Mouse (Mus musculus) cerebellum, adult (tissue): Measurements from ENCODE around the gene Smyd2.

ENCODE experiments used
- ATAC-seq: cut with Nextera tagmentation; 2 replicates; pipeline ENCODE4 v1.9.2; 2017; ENCODE audit warnings: mild to moderate bottlenecking, moderate library complexity, mixed read lengths; ENCODE audit not compliant: insufficient number of reproducible peaks, low FRiP score, low TSS enrichment

The Smyd2 gene

DNA sequence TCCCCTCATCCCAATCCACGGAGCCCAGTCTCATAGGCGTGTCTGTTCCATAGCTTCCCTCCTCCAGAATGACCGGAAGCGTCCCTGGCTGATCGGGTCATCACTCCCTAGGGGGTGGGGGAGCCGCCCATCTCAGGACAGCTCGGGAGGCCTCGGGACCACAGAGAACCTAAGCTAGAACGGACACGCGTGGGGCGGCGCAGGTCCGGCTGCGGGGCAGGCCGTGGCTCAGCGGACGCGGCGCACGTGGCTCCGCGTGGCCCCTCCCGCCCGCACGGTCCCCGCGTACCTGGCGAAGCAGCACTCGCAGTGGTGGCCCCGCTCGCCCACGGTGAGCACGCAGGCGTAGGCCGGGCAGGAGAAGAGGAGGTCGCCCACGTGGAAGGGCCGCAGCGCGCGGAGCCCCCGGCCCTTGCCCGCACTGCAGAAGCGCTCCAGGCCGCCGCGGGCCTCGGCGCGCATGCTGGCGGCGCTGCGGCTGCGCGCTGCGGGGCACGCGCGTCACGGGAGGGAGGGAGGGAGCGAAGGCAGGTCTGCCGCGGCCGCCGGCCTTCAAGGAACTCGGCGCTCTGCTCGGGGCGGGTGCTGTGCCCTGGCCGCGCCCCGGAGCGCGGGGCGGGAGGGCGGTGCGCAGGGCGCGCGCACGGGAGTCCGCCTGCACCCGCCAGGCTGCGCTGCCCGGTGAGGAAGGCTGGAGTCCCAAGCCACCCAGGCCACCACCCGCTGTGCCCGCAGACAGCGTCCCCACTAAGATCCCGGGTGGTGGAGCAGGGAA is at the start of gene Smyd2:
TSS of gene Smyd2 (minus strand) at position 546 of the 775 bp plus-strand sequence.
- ATAC-seq = peak; percentile 82

DNA sequence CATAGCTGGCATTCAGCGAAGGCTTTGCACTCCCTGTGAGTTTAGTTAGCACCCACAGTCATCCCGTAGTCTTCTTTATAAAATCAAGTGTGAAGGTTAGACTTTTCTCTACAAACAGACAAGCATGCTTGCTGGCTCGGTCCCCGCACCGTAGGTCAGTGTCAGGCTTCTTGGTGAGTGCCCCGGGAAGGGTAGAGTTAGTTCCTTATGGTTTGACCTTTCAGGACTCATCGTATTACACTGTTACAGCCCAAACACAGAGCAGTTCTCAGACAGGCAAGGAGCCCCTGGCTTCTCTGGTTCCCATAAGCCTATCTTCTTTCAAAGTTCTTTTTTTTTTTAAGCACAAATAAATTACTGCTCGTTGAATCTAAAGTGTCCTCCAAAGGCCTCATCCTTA is 48.2 kb upstream of the Smyd2 start:
- no peak for ATAC-seq

DNA sequence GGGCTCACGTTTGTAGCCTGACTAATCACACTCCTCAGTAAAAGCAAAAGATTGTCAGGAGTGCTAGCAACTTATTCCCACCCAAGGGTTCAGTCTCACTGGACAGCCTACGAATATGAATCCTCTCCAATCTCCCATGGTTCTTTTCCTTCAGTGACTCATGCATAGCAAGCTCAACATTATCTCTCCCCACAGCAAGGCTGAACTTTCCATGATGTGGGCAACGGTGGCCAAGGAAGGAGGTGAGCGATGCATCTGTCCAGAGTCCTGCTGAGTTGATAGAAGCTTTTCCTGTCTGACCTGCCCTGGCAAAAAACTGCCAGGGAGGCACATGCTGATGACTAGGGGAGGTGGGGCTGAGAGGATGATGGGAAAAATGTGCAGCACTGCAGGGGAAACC is 45.9 kb upstream of the Smyd2 start:
- no peak for ATAC-seq

DNA sequence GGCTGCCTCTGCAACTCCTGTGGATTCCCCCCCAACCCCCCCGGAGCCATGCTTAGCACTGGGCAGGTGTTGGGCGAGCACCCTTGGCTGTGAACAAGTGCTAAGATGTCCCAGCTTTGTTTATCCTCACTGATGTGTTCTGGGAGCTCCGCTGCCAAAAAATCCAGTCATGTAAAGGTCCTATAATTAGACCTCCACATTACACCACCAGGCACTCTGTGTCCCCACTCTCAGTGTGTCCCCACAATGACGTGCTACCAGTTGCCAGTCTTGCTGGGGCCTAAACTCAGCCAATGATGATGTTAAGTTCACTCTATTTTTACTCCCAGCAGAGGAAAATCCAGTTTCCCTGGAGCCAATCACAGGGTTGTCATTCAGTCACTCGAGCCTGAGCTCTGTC is 38.3 kb upstream of the Smyd2 start:
- ATAC-seq = no peak

DNA sequence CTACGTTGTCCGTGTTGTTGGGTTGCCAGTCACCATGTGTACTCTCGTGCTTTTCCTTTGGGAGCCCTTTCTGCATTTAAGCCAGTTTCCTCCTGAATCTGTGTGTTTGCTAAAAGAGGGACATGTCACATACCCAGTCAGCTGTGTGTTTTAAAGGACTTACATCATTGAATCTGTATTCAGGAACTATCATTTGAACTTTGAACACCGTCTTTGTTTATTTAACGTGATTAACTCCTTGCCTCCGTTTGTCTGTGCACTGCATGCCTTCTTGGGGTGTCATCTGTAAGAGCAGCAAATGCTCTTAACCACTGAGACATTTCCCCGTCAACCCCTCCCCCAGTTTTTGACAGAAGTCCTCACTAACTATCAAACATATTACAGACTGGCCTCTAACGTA is 37.6 kb upstream of the Smyd2 start:
- ATAC-seq = no peak

DNA sequence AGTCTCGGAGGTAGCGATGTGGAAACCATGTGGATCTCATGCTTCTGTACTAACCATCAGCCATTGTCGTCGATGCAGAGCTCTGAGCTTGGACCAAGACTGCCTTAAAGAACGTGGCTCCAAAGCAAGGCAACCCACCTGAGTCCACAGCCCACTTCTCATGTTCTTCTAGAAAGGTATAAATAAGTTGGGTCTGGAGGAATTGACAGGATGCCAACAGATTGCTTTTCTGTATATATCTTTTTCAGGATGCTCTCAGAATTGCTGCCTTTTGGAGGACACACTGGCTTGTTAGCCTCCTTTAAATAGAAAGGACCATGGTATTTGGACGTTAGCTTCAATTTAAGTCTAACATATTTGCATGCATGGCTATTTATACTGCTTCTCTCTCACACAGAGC is 29.7 kb upstream of the Smyd2 start:
- no peak for ATAC-seq

DNA sequence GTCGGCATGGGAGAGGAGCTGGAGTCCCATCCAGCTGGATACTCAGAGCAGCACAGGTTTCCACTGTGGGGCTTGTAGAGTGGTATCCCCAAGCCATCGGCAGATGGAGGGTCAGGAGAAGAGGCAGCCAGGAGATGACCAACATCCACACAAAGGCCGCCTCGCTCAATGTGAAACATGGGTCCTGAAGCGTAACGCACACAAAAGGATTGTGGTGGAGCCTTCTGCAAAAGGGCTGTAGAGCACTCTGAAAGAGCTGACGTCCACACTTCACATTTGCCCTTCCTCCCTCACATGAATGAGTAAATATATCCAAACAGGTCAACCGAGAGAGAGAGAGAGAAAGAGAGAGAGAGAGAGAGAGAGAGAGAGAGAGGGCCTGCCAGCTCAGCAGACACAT is 25.2 kb upstream of the Smyd2 start:
- no peak for ATAC-seq

DNA sequence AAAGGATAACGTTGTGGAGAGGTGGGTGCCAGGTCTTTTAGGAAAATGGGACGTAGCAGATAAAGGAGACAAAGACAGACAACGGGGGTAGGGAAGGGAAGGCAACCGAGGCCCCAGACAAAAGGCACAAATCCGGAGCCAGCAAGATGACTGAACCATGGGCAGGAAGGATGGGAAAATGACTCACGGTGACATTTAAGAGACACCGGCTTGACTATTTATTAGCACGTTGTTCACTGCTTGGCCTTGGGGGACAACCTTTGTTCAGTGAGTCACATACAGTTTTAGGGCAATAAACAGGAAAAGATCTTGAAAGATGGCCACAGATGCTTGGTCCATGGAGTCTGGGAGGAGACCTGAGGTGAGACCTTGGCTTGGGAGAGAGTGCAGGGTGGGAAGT is 24.0 kb upstream of the Smyd2 start:
- no peak for ATAC-seq

DNA sequence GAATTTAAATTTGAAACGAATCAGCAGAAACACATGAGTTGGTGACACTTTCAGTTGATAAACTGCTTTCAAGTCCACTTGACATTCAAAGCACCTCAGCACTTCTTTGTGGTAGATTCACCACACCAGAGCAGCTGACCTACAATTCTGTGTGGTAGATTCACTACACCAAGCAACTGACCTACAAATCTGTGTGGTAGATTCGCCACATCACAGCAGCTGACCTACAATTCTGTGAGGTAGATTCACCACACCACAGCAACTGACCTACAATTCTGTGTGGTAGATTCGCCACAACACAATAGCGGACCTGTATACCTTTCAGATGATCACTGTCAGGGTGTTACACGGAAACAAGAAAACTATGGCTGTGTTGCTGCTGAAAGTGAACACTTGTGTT is 19.6 kb upstream of the Smyd2 start:
- no peak for ATAC-seq

DNA sequence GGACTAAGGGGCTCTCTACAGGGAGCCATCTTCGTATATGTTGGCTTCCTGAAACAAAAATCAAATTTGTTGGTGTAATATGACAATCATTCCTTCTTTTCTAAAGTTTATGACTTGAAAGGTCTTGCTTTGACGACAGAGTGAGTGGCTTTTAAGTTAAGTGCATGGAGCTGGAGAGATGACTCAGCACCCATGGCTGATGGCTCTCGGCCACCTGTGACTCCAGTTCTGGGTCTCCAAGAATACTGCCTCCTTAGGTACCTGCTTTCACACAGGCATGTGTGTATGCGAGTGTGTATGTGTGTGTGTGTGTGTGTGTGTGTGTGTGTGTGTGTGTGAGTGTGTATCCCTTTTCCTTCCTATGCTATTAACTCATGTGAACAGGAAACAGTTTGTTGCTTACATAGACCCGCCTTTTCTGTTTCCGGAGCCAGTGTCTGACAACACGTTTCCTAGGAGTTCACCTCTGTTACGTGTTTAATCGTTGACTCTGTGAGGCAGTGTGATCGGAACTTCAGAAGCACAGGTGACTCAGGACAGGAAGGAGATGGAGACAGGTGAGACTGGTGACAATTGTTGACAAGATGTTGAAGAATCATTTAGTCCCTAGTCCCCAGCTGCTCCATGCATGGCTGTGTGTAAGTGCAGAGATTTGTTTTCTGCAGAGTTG is 14.4 kb upstream of the Smyd2 start:
- no peak for ATAC-seq

DNA sequence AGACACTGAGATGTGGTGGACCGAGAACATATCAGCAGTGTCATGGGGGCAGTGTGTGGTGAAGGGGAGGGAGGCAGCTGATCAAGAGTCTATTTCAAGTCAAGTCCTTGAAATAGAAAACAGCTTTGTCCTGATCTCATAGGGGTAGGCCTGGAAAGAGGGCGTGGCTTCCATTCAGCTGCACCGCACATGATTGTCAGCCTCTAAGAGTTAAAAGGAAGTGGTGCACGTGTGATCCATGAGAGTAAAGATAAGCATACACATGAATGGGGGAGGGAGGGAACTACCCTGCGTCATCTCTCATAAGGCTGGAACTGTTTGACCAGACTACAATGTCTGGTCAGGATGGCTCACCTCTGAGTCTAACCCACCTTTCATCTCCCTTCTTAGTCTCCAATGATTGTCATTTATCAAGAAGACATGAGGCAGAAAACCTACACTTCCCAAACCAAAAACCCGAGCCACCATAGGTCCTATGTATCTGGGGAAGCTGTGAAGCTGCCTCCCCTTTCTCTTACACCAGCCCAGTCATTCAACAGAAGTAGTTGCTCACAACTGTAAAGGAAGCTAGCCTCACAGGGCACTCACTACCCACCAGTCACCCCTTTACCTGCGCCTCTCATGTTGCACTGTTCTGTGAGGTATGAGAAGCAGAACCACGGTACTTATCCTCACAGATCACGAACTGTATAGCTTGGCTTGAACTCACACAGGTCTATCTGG is 11.5 kb upstream of the Smyd2 start:
- no peak for ATAC-seq

DNA sequence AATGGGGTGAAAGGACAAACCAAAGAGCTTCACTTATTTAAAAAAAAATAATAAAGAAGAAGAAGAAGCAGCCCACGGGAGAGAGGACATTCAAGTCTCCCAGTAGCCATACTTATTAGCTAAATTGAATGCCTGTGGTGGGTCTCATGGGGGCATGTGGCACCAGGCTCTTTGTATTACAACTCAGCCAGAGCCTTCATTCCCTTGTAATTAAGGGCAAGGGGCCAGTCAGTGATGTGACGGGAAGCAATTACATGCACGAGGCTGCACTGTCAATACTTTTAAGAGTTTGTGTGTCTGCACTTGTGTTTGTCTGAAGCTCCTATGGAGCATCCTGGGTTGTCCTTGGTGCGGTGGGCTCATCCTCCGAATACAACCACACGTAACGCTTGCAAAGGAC is 10.8 kb upstream of the Smyd2 start:
- no peak for ATAC-seq

DNA sequence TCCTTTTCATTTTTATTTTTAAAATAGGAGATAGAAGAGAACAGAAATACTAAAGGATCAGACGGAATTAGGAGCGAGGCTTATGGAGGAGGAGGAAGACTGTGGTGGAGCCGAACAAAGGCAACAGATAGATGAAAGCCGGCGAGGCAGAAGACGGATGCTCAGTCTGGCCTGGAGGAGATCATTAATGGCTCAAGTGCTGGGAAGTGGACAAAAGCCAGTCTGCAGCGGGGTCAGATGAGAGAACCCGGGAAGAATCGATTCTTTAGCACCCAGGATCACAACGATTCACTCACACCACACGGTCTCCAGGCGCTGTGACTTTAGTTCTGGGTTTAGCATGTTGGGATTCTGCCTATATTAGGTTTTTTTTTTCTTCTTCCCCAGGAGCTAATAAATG is 10.0 kb upstream of the Smyd2 start:
- no peak for ATAC-seq

DNA sequence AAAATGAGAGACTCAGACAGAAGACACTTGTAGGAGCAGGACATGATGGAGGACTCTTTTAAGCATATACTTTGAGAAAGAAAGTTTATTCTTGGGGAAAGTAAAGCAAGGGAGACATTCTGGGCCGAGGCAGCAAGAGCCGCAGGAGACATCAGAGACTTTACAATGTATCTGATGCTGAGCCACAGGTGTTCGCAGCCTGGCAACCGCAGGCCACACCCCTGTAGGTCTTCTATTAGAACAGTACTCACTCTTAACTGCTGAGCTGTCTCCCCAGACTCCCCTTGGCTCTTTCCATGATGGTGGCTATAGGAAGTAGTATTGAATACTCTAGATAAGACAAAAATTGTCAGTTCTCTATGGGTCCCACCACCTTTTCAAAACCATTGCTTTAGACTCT is 7.7 kb upstream of the Smyd2 start:
- no peak for ATAC-seq

DNA sequence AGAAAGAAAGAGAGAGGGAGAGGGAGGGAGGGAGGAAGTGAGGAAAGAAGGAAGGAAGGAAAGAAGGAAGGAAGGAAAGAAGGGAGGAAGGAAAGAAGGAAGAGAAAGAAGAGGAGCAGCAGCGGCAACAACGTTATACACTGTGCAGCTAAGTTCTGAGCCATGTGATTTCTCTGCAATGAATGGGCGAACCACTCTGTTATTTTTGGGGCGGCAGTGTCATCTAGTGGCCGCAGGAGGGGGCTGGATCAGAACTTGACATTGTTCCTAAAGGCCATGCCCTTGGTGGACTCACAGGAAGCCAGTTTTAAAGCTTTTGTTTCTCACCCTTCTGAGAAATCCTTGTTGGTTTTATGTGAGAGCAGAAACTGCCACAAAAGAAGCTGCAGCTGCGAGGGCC is 5.5 kb upstream of the Smyd2 start:
- ATAC-seq = peak; percentile 60; the same call in 1 of the 2 replicates

DNA sequence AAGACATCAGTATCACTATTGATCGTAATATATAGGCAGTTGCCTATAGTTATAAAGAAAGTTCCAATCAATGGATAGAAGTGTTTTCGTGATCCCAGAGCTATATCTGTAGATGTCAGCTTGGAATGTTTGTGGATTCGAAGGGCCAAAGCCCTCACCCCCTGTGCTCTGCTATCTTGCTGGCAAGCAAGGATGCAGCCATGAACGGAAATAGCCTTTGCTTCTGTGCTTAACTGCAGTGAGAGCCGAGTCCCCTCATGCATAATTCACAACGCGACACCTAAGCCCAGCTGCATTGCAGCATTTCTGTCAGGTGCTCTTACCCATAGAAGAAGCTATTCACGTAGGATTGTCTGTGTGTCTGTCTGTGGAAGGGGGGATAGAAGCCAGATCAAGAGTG is 4.1 kb upstream of the Smyd2 start:
- ATAC-seq = no peak

DNA sequence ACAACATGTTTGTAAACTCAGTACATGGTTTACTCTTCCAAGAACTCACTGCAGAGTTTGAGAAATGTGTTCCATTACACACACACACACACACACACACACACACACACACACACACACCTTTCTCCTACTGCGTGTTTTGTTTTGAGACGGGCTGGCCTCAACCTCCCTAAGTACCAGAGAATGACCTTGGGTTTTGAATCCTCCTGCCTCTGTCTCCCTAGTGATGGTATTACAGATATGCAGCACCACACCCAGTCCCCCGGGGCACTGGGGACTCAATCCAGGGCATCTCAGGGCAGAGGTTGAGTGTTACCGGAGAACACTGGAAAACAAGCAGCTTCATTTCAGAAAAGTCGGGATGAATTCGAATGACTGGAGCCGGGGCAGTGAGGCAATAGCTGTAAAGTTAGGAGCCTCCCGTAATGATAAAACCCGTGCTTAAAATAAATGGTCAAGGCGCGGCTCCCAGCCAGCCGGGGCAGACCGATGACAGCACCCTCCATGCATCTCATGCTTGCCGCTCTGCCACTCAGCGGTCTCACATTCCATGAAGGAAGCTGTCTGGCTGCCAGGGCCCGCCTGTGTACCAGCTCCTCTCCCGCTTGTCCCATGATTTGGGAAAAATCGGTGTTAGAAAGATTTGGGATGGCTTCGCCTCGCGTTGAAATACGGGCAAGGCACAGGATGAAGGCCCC is 1.9 kb upstream of the Smyd2 start:
- no peak for ATAC-seq

DNA sequence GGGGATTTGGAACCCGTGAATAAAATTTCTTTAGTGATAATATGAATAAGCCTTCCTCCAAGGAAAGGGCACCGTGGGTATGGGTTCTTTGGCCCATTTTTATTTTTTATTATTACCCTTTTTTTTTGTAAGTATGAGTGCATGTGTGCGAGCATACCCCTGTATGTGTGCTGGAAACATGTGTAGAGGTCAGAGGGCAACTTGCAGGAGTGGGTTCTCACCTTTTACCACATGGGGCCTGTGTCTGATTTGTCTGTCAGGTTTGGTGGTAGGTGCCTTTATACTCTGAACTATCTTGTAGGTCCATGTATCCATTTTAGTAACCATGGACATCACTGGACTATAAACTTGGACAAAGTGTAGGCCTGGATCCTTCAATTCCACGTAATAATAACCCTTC is 994 bp upstream of the Smyd2 start:
- ATAC-seq = no peak

DNA sequence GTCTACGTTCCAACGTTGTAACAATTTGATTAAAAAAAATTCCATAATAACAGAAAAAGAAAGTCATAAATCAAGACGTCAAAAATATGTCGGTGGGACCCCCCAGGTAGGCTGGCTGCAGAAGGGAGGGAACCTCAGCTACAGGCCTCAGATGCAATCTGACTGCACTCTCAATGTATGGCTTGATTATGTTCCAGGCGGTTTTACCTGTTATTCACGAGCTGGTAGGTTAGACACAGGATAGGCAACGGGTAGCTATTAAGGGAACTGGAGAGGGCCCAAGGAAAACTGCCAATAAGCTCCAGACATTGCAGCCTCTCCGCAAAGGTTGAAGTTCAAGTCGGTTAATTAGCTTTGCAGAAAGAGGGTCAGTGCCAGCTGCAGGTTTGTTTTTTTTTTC is 558 bp upstream of the Smyd2 start:
- ATAC-seq = no peak

DNA sequence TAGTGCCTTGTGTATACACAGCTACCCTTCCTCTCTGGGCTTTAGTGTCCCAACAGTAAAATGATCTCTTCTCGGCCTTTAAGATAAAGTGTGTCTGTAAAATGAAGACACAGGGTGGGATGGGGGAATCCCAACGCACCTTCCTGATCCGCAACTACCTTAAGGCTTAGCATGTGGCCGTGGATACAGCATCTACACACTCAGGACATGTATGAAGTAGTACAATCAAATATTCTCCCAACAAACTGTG is 670 bp downstream of the Smyd2 start:
- no peak for ATAC-seq
